In genomic region chr10:68134549-68134948, GRCm38 (mm10) we compare ENCODE assay signal across 13 mouse cellular contexts.
A peak's percentile ranks its signal among the peaks of the same experiment; 100 is the strongest.
DNase-seq lines count a peak whose midpoint lies in the region; ATAC-seq and TF ChIP-seq lines count a peak whose summit lies in the region.
"Had no signal": no experiment of that assay in that cellular context is flagged by ENCODE, and none has a peak within 500 bp of the region (broad histone marks: within the 10 kb centered on the region; RNA-seq: fewer than 3 reads in every experiment).

No protein-coding gene starts in this region.

- TF ChIP-seq EP300 in heart, adult 2 months (IDR thresholded peaks at IDR 0.05; ENCODE audit: insufficient read depth, low read depth, low read length) = no peak

- intact Hi-C loops in heart, adult 2 months (cut with DNase I) = no loop called here
- intact Hi-C loops in heart, postnatal 25 days (cut with DNase I) = no loop called here

- DNase-seq in heart, adult 2 months = no peak
- DNase-seq in heart, postnatal 25 days (ENCODE audit: low spot score) = no peak
- no peak for DNase-seq in kidney, postnatal 25 days
- no peak for DNase-seq in cerebellum, adult 8-10 months
- no peak for DNase-seq in spleen, adult 12 weeks (ENCODE audit: low spot score)
- DNase-seq: cerebellum, postnatal 25 days; right cerebral cortex, adult 18-20 months had no signal

- no peak for TF ChIP-seq CTCF in heart, adult 2 months (IDR thresholded peaks at IDR 0.05)
- TF ChIP-seq CTCF in E14TG2a.4 (conservative IDR thresholded peaks at IDR 0.05; ENCODE audit: low read length) = no peak

- H3K79me2 ChIP-seq in heart, adult 2 months (replicated peaks; ENCODE audit: control insufficient read depth, insufficient read depth, low read length) = peaks cover 5% of the 10 kb centered on the region

- peak overlapping the region; percentile 63 for H3K4me2 ChIP-seq in kidney, embryonic 15.5 days
- peak overlapping the region; percentile 51 for H3K4me2 ChIP-seq in liver, embryonic 15.5 days
- H3K4me2 ChIP-seq: midbrain, embryonic 11.5 days had no signal

- H3K4me1 ChIP-seq in heart, adult 2 months (ENCODE audit: control insufficient read depth, insufficient read depth, low read length) = peaks cover 28% of the 10 kb centered on the region
- peaks cover 43% of the 10 kb centered on the region for H3K4me1 ChIP-seq in kidney, embryonic 15.5 days
- peaks cover 74% of the 10 kb centered on the region for H3K4me1 ChIP-seq in E14TG2a.4 (replicated peaks; ENCODE audit: low read depth, low read length)
- H3K4me1 ChIP-seq in liver, embryonic 15.5 days (replicated peaks) = peaks cover 26% of the 10 kb centered on the region

- peak overlapping the region; percentile 100 for H3K27ac ChIP-seq in heart, adult 2 months
- no peak overlapping the region for H3K27ac ChIP-seq in kidney, embryonic 15.5 days
- H3K27ac ChIP-seq in liver, embryonic 15.5 days (replicated peaks) = no peak overlapping the region
- H3K27ac ChIP-seq: hindbrain, embryonic 15.5 days had no signal

- whole genome bisulfite sequencing in heart, adult 2 months = 12% methylated on average over 4 of the region's 4 CpGs
- WGBS in kidney, embryonic 15.5 days = 63% methylated on average over 4 of the region's 4 CpGs
- WGBS in liver, embryonic 15.5 days (ENCODE audit: insufficient replicate concordance) = 74% methylated on average over 4 of the region's 4 CpGs

- H3K27me3 ChIP-seq in heart, adult 2 months (ENCODE audit: control insufficient read depth, insufficient read depth, low read length) = no peaks in the 10 kb centered on the region
- H3K27me3 ChIP-seq in kidney, embryonic 15.5 days = no peaks in the 10 kb centered on the region
- H3K27me3 ChIP-seq in E14TG2a.4 (ENCODE audit: insufficient read depth, low read length) = no peaks in the 10 kb centered on the region
- H3K27me3 ChIP-seq in liver, embryonic 15.5 days = peaks cover 16% of the 10 kb centered on the region
- H3K27me3 ChIP-seq: hindbrain, embryonic 15.5 days had no signal

- H3K36me3 ChIP-seq in heart, adult 2 months (ENCODE audit: control insufficient read depth, insufficient read depth, low read length) = peaks cover 49% of the 10 kb centered on the region
- peaks cover 31% of the 10 kb centered on the region for H3K36me3 ChIP-seq in kidney, embryonic 15.5 days
- H3K36me3 ChIP-seq in E14TG2a.4 (ENCODE audit: insufficient read depth, low read length) = peaks cover 55% of the 10 kb centered on the region
- peaks cover 18% of the 10 kb centered on the region for H3K36me3 ChIP-seq in liver, embryonic 15.5 days (replicated peaks)
- H3K36me3 ChIP-seq: hindbrain, embryonic 15.5 days had no signal

- H3K4me3 ChIP-seq in heart, adult 2 months = peak overlapping the region; percentile 62
- no peak overlapping the region for H3K4me3 ChIP-seq in kidney, embryonic 15.5 days (replicated peaks)
- H3K4me3 ChIP-seq in E14TG2a.4 (replicated peaks; ENCODE audit: low read length) = peak overlapping the region; percentile 90
- H3K4me3 ChIP-seq in liver, embryonic 15.5 days (replicated peaks) = peak overlapping the region; percentile 48; the same call in 1 of the 2 replicates
- H3K4me3 ChIP-seq: erythroblast, embryonic 14.5 days; hindbrain, embryonic 15.5 days had no signal

- no peak for ATAC-seq in kidney, embryonic 15.5 days (replicated peaks; ENCODE audit: low FRiP score)
- ATAC-seq in liver, embryonic 15.5 days (ENCODE audit: insufficient read depth) = no peak

- TF ChIP-seq POLR2A in heart, adult 2 months (IDR thresholded peaks at IDR 0.05; ENCODE audit: insufficient read depth, low read depth, low read length) = no peak

- H3K9me3 ChIP-seq in kidney, embryonic 15.5 days (replicated peaks) = no peaks in the 10 kb centered on the region
- H3K9me3 ChIP-seq in E14TG2a.4 (ENCODE audit: low read length) = no peaks in the 10 kb centered on the region
- no peaks in the 10 kb centered on the region for H3K9me3 ChIP-seq in liver, embryonic 15.5 days (replicated peaks)
- H3K9me3 ChIP-seq: hindbrain, embryonic 15.5 days had no signal

- H3K9ac ChIP-seq in heart, adult 2 months (ENCODE audit: low read depth, low read length) = peak overlapping the region; percentile 61
- no peak overlapping the region for H3K9ac ChIP-seq in kidney, embryonic 15.5 days
- H3K9ac ChIP-seq in liver, embryonic 15.5 days = no peak overlapping the region
- H3K9ac ChIP-seq: hindbrain, embryonic 15.5 days had no signal
